Mouse (Mus musculus): ENCODE results near the gene Tie1.

The Tie1 gene

GRCm38 (mm10) chr4:118476773-118477530 lies 12.9 kb downstream of the Tie1 start:
- no peak for DNase-seq (ENCODE audit: low read depth, low spot score)

DNA sequence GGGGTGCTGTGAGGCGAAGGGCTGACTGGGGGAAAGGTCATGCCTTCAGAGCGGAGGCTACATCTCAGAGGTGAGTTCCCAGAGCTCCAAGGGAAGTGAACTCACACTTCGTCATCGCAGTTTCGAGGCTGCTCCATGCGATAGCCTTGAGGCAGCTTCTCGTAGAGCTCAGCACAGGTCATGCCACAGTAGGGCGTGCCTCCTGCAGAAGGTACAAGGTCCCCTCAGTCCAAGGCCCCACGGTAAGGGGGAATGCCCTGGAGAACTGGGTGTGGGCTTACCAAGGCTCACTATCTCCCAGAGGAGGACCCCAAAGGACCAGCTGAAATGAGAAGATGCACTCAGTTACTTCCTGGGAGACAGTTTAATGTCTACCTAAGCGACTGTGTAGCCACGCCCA lies 17.2 kb downstream of the Tie1 start:
- DNase-seq (ENCODE audit: low read depth, low spot score): no peak

DNA sequence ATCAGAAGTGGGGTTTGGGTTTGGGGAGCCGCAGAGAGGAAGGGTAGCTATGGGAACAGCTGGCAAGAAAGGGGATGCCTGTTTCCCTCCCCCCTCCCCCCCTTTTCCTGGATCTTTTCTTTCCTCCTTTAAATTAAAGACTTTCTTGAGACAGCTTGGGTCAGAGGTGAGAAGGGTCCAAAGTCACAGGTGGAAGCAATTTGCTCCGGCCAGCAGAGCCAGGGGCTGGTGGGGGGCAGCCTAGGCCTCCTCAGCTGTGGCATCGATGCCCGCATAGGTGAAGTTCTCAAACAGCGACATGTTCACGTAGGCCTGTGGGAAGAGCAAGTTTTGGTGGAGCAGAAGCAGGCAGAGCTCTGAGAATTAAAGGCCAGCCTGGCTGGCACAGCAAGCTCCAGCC lies 18.6 kb downstream of the Tie1 start:
- DNase-seq (ENCODE audit: low read depth, low spot score): no peak

DNA sequence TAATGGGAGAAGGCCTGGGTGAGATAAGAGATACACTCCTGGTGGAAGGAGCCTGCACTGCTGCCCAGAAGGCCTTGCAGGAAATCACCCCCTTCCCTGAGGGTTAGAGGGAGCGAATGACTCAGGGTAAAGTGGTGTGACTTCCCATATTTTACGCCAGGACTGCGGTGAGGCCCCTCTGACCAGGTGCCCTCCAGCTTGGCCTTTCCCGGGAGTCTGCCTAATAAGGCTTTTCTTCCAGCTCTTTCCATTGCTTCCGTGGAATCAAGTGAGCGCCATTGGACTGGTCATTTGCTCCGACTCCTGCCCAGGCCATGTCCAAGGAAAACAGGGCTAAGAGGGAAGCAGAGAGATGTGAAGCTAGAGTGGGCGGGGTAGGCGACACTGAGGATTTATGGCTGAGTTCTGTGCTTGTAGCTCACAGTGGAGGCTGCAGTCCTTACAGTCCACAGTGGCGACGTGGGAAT lies 24.1 kb downstream of the Tie1 start:
- no peak for DNase-seq (ENCODE audit: low read depth, low spot score)

DNA sequence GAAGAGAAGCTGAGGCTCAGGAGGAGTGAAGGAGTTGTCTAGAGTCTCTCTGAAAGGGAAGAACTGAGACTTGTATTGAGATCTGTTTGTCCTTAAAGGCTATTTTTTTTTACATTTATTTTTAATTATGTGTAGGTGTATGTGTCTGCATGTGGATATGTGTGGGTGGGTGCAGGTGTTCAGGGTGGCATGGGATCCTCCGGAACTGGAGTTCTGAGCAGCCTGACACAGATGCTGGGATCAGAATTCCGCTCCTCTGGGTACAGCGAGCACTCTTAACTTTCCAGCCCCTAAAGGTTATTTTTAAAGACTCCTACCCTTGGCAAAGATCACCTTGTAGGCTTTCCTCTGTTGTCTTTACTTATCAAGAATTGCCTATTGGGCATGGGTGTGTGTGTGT lies 24.9 kb downstream of the Tie1 start:
- no peak for DNase-seq (ENCODE audit: low read depth, low spot score)

DNA sequence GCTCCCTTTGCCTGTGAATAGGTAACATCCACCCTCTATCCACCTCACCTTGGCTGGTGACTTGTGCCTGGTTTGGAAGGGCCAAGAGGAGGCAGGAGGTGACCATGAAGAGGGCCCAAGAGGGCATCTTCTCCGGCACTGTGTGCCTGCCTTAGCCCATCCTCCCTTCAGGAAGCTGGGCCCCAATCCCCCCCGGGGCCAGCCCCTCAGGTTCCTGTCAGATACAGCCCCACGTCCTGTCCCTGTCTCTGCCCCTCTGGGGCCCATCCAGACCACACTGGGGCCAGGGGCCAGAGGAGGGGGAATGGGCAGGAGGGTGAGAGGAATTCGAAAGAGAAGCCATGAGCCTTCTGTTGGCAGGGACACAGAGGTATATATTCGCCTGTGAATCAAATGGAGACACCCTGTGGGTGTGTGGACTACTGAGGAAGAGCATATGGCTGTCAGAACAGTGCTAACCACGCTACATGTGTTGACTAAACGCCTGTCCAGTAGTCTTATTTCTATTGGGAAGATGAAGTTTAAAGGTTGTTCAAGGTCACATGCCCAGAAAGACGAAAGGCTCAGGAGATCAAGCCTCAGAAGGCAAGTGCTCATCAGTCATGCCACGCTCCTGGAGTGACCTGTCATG lies 32.4 kb downstream of the Tie1 start, which contains the start of gene Mpl:
TSS of gene Mpl (minus strand) at position 169 of the 631 bp plus-strand sequence.
- no peak for DNase-seq (ENCODE audit: low read depth, low spot score)

DNA sequence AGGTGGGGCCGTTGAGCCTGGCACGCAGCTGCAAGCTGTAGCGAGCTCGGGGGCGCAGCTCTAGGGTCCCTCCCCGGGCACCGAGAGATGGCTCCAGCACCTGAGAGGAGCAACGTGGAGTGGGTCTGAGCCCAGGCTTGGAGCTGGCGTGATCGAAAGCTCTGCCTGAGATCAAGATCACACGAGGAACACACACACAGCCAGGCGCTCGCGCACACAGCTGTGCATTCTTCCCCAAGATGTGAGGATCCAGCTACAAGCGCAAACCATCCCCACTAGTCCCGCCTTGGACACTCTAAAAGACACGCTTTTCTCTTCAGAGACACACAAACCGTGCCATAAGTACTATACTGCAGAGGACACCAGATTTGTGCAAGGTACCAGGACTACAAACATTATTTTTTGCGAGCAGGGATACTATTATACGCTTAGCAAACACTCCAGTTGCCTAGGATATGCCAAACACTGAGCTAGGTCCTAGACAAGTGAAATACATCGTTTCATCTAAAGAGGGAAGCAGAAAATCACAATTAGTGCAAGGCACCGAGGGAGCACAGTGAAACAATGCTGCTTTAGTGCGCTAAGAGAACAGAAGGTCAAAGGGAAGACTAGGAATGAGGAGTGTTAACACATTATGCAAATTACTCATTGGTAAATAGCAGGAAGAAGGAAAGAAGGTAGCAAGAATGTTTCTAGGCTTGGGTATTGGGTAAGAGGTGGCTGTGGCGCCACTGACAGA lies 43.3 kb downstream of the Tie1 start:
- peak; percentile 27 for DNase-seq (ENCODE audit: low read depth, low spot score)

DNA sequence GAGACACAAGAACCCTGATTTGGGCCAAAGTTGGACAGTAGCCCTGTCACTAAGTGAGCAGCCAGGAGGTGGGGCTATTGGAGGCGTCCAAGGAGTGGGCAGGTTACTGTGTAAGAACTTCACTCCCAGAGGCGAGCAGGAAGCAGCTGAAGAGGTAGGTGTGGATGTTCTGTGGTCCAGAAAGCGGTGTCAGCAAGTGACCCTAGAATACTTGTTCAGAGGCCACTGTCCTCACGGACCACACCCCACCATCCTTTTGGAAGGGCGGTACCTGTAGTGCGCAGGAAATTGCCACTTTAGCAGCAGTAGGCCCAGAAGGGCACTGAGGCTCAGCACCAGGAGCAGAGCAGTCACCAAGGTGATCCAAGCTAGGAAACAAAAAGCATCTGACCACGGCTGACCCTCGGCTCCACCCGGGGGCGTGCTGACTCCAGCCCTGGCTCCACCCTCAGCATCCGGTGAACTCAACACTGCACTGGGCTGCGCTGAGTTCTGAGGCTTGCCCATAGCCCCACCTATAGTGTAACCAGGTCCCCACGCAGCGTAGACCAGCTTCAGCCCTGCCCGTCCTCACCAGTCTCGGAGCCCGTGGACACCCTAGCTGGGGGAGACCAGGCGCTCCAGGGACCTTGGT lies 44.0 kb downstream of the Tie1 start:
- peak; percentile 69 for DNase-seq (ENCODE audit: low read depth, low spot score)

DNA sequence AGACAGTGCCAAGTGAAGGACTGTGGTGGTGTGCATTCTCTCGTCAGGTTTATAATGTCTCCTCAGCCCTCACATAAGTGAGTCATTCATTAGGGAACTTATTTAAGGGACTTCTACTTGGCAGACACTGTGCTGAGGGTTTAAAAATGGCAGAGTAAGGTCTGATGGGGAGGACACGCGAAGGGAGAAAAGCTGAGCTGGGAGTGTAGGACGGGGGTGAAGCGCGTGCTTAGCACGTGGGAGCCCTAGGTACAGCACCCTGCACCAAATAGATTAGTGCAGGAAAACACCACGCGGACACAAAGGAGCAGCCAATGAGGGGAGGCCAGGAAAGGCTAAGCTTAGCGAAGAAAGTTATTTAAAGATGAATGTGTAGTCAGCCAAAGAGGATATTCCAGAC lies 44.8 kb downstream of the Tie1 start:
- DNase-seq (ENCODE audit: low read depth, low spot score): peak; percentile 34

GRCm38 (mm10) chr4:118437829-118438253 lies 52.0 kb downstream of the Tie1 start:
- peak; percentile 85 for DNase-seq (ENCODE audit: low read depth, low spot score)

- peak; percentile 99 for DNase-seq (ENCODE audit: low read depth, low spot score)
These were observed 52.8 kb downstream of the Tie1 start, which contains the start of gene Cdc20 for GRCm38 (mm10) chr4:118436820-118437603. Gene Cdc20, minus strand, starts transcription at chr4:118437352.

GRCm38 (mm10) chr4:118432332-118432731 lies 57.5 kb downstream of the Tie1 start:
- DNase-seq (ENCODE audit: low read depth, low spot score): no peak

DNA sequence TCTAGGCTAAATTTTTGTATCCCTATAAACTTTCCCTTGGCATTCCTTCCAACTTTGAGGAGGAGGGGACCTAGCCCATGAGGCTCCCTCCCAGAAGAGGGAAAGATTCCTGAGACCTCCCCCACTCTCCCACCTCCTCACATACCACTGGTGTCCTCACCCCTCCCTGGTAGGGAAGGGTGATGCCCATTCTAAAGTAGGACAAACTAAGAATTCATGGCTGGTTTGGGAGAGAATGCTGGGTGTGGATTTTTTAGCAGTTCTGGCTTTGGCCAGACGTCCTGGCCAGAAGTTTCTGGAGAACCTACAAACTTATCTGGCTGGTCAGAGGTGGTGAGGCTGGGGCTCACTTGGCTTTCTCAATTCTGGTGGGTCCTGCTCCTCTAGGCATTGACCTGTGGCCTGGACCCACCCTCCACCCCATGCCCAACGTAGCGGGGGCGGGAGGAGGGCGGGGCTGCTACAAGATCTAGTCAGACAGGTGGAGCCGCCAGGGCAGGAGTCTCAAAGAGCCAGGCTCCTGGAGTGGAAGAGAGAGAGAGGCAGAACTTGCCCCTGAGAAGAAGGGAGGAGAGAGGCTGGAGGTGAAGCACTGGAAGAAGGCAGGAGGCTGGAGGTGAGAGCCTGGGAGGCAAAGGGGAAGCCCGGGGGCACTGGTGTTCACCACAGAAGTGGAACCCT lies 60.5 kb downstream of the Tie1 start:
- DNase-seq (ENCODE audit: low read depth, low spot score): no peak

DNA sequence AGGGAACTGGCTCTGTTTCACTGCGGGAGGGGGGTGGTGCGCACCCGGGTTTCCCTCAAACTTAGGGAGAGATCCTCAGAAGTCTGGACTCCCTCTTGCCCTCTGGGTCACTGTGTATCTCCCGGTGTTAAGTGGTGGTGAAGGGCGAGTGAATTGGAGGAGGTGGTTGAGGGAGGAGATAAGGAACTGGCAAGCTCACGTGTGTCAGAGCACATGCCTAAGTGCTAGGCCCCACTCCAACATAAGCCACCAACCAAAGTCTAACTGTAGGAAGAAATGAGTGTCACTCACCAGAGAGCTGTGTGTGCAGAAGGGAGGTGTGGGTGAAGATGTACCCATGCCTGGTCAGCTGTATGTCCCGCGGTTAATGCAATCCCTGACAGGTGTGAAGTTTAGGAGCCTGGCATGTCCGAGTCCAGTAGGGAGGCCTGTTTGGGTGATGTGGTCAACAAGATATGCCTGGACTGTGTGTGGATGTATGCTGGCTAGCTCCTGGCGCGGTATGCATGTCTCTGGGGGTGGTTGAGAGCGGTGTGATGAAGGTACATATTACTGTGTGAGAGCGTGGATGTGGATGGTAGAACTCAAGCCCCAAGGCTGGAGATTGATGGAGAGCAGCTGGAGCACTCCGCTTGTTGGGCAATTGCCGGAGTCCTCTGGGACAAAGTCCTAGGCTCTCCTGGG lies 61.2 kb downstream of the Tie1 start:
- DNase-seq (ENCODE audit: low read depth, low spot score): no peak

DNA sequence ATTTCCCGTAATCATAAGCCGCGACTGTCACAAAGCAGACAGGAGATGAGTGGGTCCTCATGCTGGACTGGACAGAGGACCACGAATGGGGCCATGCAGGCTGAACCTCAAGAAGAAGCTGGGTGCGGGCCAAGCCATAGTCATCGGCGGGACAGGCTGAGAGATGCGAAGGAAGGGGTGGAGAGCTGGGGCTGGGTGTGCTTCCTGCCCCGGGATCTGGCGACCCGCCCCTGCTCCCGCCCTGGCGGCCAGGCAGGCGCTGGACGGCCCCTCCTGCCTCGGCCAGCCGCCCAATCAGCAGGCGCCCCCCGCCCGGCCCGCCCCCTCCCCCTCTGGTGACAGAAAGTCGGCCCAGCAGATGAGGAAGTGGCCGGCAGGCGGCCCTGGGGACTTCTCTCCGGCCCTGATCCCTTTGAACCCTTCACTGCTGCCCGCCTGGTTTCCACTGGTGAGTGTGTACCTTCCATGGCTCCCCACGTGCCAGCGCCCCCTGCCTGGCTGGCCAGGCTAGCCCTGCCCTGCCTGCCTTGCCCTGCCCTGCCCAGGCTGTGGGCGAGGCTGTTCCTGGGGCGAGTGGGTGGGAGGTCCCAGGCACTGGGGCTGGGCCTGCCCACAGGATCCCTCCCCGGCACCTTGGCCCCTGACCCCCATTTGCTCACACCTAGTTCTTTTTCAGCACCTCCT lies 62.0 kb downstream of the Tie1 start, which contains the start of gene Elovl1:
TSS of gene Elovl1 (plus strand) at position 326 of the 684 bp plus-strand sequence.
- peak; percentile 89 for DNase-seq (ENCODE audit: low read depth, low spot score)

DNA sequence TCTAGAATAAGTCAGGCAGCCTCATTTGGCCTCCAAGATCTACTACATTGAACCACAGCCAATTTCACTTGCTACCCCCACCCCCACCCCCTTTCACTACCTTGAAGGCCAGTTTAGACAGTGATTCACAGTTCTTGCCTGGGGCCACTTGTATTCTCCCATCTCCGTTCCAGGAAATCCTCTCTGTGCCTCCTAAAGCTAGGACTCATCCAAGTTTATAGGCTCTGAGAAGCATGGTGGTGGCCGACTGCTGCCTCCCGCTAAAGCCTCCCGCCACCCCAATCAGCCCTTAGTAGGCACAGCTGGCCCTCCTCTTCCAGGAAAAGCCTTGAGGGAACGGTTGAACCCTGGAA lies 62.5 kb downstream of the Tie1 start:
- peak; percentile 23 for DNase-seq (ENCODE audit: low read depth, low spot score)

DNA sequence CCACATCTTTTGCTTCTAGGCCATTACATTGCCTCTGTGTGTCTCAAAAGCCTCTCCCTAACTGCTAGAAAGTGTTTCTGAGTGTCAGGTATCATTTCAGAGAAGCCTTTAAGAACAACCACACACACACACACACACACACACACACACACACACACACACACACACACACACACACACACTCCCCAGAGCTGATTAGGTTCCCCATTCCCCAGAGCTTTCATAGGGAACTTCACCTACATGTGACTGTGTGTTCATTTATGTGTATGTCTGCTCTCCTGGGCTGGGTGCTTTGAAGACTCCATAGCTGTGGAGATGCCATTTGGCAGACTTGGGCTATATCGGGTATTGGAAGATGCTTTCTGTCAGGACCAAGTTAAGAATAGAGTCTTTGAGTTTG lies 64.5 kb downstream of the Tie1 start:
- no peak for DNase-seq (ENCODE audit: low read depth, low spot score)

- DNase-seq (ENCODE audit: low read depth, low spot score): no peak
These were observed 65.2 kb downstream of the Tie1 start for GRCm38 (mm10) chr4:118424541-118425160.

- DNase-seq (ENCODE audit: low read depth, low spot score): no peak
These were observed 68.5 kb downstream of the Tie1 start for GRCm38 (mm10) chr4:118421384-118421783.
